Mouse (Mus musculus) megakaryocyte, embryonic 14.5 days (primary cell): ENCODE measurements around the gene Rp9. TPM values are rescaled to one million over a fixed set of nuclear protein-coding genes. Genes with fewer than 3 reads are reported as not detected.
A peak's percentile ranks its signal among the peaks of the same experiment; 100 is the strongest.

Experiments used
- H3K27me3 ChIP-seq: replicated peaks from 2 replicates; pipeline ENCODE3; 2012; ENCODE audit warnings: inconsistent platforms
- H3K36me3 ChIP-seq: replicated peaks from 2 replicates; pipeline ENCODE3; 2012; ENCODE audit warnings: low read length, inconsistent platforms, mixed read lengths
- H3K4me1 ChIP-seq: 2 replicates; pipeline ENCODE4 v1.6.1; 2012; ENCODE audit warnings: inconsistent platforms
- H3K4me3 ChIP-seq: replicated peaks from 2 replicates; pipeline ENCODE3; 2012; ENCODE audit warnings: moderate library complexity, mild to moderate bottlenecking, inconsistent platforms
- H3K9me3 ChIP-seq: 2 replicates; pipeline ENCODE4 v1.6.1; 2012; ENCODE audit warnings: inconsistent platforms
- FLI1 ChIP-seq: IDR thresholded peaks from 2 replicates; pipeline ENCODE4 v1.6.1; 2012; ENCODE audit warnings: low read length, inconsistent platforms, mixed read lengths
- GATA1 ChIP-seq: IDR thresholded peaks from 3 replicates; pipeline ENCODE4 v1.6.1; 2012; ENCODE audit warnings: mixed read lengths, low read length, inconsistent platforms, borderline replicate concordance
- polyA plus RNA-seq: library from polyadenylated mRNA; stranded (reverse); fragments of >175 nt; gene quantifications from 2 replicates; pipeline ENCODE4 v1.2.3, GENCODE M21; 2012; ENCODE audit warnings: low replicate concordance; ENCODE audit not compliant: insufficient read depth

Gene Rp9
- polyA plus RNA-seq, result 29.7 and 44.5 TPM in 2 replicates

DNA sequence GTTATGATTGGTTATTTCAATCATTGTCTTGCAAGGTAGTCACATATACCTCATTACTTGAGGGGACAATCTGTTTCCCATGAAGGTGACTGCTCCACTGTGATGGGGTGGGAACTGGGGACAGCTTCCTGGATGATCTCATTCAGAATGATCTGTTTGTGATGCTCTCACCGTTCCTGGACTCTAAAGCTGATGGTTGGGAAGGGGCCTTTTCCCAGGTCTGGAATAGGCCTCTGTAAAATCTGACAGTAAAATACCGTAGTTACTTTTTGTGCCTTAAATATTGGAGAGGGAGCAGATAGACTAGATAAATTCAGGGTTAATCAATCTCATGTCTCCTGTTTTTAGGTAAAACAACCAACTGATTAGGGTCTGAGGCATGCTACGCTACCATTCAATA lies at the start of gene Rp9:
Rp9 (minus strand) TSS at position 101 of the 400 bp plus-strand sequence.
- Histone ChIP-seq H3K4me1 (peaks cover 14% of the 10 kb centered on the region; the same call in 1 of the 2 replicates), H3K4me3 (peak within 1 kb of the TSS; percentile 99), H3K9me3 (no peaks in the 10 kb centered on the region), H3K27me3 (no peaks in the 10 kb centered on the region), H3K36me3 (peaks cover 14% of the 10 kb centered on the region)
- TF ChIP-seq FLI1 (no peak), GATA1 (no peak)

DNA sequence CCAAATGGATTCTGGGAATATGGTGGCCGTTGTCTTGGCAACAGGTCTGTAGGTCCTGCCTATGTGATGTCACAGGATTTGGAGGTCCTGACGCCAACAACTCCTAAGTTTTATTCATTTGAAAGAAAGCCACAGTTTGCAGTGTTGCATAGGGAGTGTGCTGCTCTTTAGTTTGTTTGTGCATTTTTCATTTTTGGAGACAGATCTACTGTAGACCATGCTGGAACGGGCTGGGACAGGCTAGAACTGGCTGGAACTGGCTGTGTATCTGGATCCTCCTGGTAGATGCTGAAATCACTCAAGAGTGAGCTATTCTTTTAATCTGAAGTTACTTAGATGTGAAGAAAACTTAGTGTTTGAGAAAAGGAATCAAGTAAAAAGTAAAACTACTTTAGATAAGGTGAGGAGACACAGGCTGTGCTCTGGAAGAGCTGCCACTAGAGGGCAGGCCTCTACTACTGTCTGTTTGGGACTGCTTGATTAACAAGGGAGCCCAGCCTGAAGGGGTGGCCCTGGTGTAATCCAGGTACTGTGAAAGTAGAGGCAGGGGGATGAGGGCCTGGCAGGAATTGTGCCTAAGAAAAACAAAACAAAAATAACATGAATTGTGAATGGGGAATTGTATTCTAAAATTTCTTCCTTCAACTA lies 49.0 kb upstream of the Rp9 start:
- peaks cover 3% of the 10 kb centered on the region for H3K36me3 ChIP-seq
- no peak overlapping the region for H3K4me3 ChIP-seq
- H3K9me3 ChIP-seq, result peaks cover 7% of the 10 kb centered on the region
- TF ChIP-seq FLI1 (no peak), GATA1 (no peak)
- H3K27me3 ChIP-seq, result no peaks in the 10 kb centered on the region
- no peaks in the 10 kb centered on the region for H3K4me1 ChIP-seq

DNA sequence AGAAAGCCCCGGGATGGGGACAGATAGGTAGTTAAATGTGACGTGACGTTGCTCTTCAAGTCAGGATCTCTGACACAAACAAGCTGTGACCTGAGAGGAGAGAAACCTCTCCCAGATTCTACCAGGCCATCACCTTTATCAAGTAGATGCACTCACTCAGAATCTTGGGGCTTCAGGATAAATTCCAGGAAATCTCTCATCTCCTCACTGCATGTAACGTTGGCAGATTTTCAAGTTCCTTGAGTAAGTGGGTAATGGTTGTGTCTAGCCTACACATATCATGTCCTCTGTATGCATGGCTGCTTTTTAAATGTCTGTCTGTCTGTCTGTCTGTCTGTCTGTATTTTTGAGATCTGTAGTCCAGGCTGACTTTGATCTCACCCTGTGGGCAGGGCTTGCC lies 45.5 kb upstream of the Rp9 start:
- H3K4me1 ChIP-seq, result no peaks in the 10 kb centered on the region
- H3K4me3 ChIP-seq, result no peak overlapping the region
- no peaks in the 10 kb centered on the region for H3K9me3 ChIP-seq
- TF ChIP-seq GATA1 (no peak), FLI1 (no peak)
- H3K36me3 ChIP-seq, result peaks cover 3% of the 10 kb centered on the region
- no peaks in the 10 kb centered on the region for H3K27me3 ChIP-seq

DNA sequence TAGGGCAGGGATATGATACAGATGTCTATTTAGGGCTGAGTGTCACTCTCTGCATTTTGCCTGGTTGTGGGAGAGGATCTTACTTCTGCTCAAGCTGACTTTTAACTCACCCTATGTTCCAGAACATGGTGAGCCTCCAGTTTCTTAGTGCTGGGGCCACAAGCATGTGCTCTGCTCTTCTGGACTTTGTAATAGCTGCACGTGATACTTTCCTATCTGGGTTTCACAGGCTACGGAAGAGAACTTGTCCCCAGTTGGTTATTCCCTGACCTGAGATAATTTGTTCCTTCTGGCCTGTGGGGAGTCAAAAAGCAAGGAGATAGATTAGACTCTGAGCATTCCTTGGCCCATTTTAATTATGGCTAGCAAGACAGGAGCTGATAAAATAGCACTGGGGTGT lies 36.0 kb upstream of the Rp9 start:
- no peaks in the 10 kb centered on the region for H3K9me3 ChIP-seq
- TF ChIP-seq FLI1 (no peak), GATA1 (no peak)
- H3K4me1 ChIP-seq, result peaks cover 14% of the 10 kb centered on the region
- no peaks in the 10 kb centered on the region for H3K27me3 ChIP-seq
- H3K36me3 ChIP-seq, result no peaks in the 10 kb centered on the region
- H3K4me3 ChIP-seq, result no peak overlapping the region

DNA sequence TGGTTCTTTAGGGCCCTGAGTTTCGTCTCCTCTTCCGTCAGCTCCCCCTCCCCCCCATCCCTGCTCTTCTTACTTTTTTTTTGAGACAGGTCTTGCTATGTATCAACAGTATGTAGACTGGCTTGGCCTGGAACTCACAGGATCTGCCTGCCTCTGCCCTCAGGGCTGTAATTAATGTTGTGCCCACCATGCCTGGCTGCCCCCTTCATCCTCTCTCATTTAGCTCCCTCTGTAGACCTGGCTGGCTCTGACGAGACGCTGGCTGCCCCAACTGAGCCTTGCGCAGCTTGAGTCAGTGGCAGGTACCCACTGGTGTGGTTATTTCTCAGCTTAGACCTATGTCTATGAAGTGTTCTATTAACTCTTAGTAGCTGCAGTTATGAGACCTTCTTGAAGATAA lies 34.0 kb upstream of the Rp9 start:
- H3K9me3 ChIP-seq, result no peaks in the 10 kb centered on the region
- TF ChIP-seq GATA1, result no peak
- TF ChIP-seq FLI1, result no peak
- peaks cover 14% of the 10 kb centered on the region for H3K4me1 ChIP-seq
- H3K27me3 ChIP-seq, result no peaks in the 10 kb centered on the region
- no peak overlapping the region for H3K4me3 ChIP-seq
- H3K36me3 ChIP-seq, result peaks cover 4% of the 10 kb centered on the region

DNA sequence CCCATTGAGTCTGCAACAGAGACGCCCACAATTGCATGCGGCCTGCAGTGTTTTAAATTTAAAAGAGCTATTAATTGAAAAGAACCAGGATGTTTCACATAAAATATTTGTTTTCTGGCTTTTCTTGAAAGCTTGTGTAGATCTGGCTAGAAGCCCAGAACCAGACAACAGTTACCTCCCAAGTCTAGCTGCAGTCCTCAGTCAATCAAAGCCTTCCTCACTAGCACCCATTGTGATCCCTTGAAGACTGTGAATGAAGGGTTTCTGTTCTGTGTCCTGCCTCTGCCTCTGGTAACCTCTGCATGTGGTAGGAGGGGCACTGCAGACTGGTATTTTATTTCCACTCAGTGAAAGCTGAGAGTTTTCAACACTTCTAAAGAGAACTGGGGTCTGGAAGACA lies 33.4 kb upstream of the Rp9 start:
- H3K9me3 ChIP-seq, result no peaks in the 10 kb centered on the region
- H3K27me3 ChIP-seq, result no peaks in the 10 kb centered on the region
- no peak overlapping the region for H3K4me3 ChIP-seq
- no peak for TF ChIP-seq FLI1
- TF ChIP-seq GATA1, result no peak
- peaks cover 4% of the 10 kb centered on the region for H3K36me3 ChIP-seq
- peaks cover 16% of the 10 kb centered on the region for H3K4me1 ChIP-seq

DNA sequence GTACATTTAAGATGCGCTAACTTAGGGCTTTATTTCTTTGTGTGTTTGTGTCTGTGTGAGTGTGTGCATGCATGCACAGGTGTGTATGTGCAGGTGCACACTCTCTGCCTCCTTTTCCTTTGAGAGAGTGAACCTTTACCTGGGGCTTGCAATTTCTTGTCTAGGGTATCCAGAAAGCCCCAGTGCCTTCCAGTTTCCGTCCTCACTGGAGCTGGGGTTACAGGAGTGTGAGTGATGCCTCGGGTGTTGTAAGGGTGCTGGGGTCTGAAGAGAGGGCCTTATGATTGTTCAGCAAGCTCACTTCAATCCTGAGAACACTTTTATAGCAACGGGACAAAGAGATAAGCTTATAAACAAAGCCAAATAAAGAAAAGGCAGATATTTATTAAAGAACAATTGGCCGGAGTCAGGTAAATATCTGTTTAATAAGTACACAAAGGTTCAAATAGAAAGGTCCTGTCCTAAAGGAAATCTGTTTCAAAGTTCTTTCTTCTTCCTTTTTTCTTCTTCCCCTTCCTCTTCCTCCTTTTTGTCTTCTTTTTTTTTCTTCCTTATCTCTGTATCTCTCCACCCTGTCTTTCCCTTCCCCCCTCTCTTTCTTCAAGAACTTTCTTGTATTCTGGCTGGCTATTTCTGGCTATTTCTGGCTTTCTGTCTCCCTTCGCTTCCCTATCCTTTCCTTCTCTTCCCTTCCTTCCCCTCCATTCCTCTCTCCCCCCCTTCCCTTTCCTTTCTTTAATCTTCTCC lies 27.7 kb upstream of the Rp9 start:
- H3K36me3 ChIP-seq, result peaks cover 10% of the 10 kb centered on the region
- H3K9me3 ChIP-seq, result peaks cover 12% of the 10 kb centered on the region; the same call in 1 of the 2 replicates
- H3K27me3 ChIP-seq, result no peaks in the 10 kb centered on the region
- H3K4me3 ChIP-seq, result no peak overlapping the region
- TF ChIP-seq GATA1 (no peak), FLI1 (no peak)
- peaks cover 11% of the 10 kb centered on the region for H3K4me1 ChIP-seq

DNA sequence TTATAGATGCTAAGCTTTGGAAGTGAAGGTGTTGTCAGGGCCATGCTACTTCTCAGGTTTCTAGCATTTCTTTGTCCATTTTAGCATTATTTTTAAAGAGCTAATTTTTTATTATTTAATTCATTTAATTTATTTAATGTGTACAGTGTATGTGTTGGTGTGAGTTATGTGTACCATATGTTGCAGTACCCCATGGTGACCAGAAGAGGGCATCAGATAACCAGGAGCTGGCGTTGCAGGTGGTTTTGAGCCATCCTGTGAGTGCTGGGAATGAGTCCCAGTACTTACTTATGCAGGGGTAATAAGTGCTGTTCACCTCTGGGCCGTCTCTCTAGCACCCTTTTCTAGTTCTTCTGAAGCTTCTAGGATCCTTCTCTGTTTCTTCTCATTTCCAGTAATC lies 25.6 kb upstream of the Rp9 start:
- no peak for TF ChIP-seq GATA1
- TF ChIP-seq FLI1, result no peak
- H3K4me3 ChIP-seq, result no peak overlapping the region
- H3K36me3 ChIP-seq, result peaks cover 10% of the 10 kb centered on the region
- peaks cover 11% of the 10 kb centered on the region for H3K4me1 ChIP-seq
- H3K9me3 ChIP-seq, result peaks cover 12% of the 10 kb centered on the region; the same call in 1 of the 2 replicates
- no peaks in the 10 kb centered on the region for H3K27me3 ChIP-seq

DNA sequence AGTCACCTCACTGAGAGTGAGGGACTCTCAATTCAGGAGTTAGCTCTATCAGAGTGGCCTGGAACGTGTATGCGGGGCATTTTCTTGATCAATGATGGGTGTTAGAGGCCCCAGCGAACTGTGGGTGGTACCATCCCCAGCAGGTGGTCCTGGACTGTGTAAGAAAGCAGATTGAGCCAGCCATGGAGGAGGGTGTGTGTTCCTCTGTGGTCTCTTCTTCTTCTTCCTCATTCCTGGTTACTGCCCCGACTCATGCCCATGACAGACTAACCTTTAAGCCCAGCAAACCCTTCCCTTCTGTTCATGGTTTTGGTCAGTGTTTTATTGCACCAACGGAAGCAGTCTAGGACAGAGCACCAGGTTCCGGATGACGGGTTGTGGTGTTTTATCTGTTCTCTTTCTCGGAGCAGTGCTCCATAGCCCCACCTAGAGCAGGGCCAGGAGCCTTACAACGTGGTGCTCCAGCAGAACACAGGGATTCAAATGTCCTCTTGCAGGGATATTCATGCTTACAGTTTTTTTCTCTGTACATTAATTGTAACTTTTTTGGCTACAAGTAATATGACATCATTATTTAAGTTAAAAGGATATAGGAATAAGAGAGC lies 24.8 kb upstream of the Rp9 start:
- TF ChIP-seq GATA1 (no peak), FLI1 (no peak)
- peaks cover 15% of the 10 kb centered on the region for H3K4me1 ChIP-seq
- H3K9me3 ChIP-seq, result peaks cover 12% of the 10 kb centered on the region; the same call in 1 of the 2 replicates
- H3K4me3 ChIP-seq, result no peak overlapping the region
- H3K27me3 ChIP-seq, result no peaks in the 10 kb centered on the region
- peaks cover 7% of the 10 kb centered on the region for H3K36me3 ChIP-seq

DNA sequence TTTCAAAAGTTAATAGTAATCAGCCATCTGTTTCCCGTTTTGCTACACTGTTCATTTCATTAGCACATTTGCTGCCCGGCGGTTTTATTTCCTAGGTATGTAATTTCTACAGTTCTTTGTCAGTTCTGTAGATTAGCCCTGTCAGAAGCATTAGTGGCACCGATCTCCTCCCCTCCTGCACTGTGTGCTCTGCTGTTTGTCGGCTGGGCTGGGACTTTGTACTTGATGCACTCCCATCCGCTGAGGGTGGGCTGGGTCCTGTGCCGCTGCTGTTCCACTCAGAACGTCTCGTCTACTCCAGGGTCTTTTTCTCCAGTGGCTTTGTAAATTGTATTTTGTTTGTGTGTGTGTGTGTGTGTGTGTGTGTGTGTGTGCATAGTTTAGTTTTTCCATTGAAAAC lies 19.4 kb upstream of the Rp9 start:
- Histone ChIP-seq H3K4me1 (peaks cover 22% of the 10 kb centered on the region), H3K9me3 (0 out of 2 replicates have a peak, but pooled peaks cover under 1% of the 10 kb centered on the region), H3K27me3 (no peaks in the 10 kb centered on the region), H3K36me3 (no peaks in the 10 kb centered on the region), H3K4me3 (no peak overlapping the region)
- TF ChIP-seq GATA1 (no peak), FLI1 (no peak)
